Mouse (Mus musculus) urinary bladder, adult 2 months (tissue): Measurements from ENCODE around the gene Fam83f. TPM values are rescaled to one million over a fixed set of nuclear protein-coding genes. Genes with fewer than 3 reads are reported as not detected.

ENCODE experiments used
- DNase-seq: peaks from one replicate; pipeline ENCODE4 v3.0.0; 2022; ENCODE audit warnings: low spot score
- polyA plus RNA-seq: library from polyadenylated mRNA; depleted of rRNA; stranded (reverse); fragments of >200 nt; gene quantifications from 2 replicates; pipeline ENCODE4 v1.2.3, GENCODE M21; 2012; rRNA removed

Fam83f gene
- polyA plus RNA-seq = 18.5 and 19.9 TPM in 2 replicates

DNA sequence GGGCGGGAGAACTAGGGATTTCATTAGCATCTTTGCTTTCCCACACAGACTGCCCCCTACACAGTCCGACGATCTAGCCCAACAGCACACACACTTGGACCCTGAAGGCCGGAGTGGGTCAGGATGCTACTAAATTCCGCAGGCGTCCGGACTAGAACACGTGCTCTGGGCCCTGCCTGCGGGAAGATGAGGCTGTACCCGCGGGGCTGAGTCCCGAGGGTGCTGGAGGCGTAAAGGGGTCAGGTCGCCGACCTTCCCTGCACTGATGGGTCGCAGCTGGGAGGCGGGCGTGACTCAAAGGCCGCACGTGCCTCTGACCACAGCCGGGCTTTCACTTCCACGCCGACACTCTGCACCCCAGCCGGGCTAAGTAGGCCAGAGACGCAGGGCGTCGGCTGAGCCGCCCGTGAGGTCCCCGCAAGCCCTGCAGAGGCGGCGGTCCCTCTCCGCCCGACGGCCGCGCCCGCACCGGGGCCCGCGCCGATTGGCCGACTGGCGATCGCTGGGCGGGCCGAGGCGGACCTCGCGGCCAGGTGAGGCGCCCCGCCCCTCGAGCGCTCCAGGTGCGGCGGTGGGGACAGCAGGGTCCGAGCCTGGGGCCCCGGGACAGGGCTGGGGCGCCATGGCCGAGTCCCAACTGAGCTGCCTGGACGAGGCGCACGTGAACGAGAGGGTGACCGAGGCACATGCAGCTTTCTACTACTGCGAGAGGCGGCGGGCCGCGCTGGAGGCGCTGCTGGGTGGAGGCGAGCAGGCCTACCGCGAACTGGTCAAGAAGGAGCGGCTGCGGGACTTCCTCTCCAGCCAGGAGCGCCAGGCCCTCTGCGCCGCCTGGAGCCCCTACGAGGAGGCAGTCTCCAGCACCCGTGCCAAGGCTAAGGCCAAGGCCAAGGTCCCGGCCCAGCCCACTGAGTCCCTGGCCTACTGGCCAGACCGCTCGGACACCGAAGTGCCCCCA, at the start of gene Fam83f:
TSS of gene Fam83f (plus strand) at position 553 of the 958 bp plus-strand sequence.
- peak; percentile 78 for DNase-seq

DNA sequence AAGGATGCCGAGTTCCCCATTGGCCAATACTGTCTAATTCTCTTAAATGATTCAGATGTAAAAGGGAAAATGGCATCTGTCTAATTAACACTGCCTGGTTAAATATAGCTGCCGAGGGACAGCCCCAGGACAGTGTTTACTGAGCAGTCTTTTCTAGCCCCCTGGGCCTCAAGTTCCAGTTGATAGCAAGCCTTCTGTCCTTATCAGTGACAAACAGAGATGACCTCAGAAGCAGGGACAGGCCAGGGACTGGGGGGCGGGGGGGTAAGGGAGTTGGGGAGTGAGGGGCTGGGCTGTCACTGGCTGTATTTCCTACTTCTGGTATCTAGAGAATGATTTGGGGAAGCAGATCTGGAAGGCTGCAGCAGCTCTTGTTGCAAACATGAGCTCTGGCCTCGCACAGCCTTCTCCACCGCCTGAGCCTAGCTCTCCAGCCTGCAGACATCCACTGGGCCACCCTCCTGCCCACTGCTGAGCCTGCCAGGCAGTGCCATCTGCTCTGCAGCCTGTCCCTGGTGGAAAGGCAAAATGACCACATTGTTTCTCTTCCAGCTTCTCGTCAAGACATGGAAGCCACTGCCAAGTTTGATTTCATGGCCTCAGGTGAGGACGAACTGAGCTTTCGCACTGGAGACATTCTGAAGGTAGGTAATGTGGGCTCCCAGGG, 48.3 kb upstream of the Fam83f start:
- DNase-seq = no peak

DNA sequence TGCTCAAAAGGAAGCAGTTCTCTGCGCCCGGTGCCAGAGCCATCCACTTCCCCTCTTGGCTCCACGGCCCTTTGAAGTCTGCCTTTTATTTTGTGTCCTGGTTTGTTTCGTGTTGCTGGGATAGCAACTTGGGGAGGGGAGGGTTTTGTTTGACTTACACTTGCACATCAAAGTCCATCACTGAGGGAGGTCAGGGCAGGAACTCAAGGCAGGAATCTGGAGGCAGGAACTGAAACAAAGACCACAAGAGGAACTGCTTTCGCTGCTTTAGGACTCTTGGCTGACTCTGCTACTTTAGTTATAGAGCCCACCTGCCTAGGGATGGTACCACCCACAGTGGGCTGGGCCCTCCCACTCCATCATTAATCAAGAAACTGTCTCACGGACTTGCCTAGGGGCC, 45.2 kb upstream of the Fam83f start:
- no peak for DNase-seq

DNA sequence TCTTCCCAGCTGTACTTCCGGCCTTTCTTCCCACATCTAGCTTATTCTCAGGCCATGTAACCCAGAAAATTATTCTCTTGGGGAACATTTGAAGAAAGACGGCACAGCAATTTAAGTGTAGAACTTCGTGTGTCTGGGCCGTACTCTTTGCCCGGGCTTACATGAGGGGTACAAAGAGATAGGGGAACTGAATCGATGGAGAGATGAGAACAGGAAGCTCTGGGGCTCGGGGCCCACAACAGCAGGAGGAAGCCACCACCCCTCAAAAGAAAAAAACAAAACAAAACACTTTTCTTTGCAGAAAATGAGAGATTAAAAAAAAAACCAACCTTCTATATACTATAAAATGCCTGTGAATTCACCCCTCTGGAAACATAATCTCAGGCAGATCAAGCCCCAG, 41.5 kb upstream of the Fam83f start:
- no peak for DNase-seq

DNA sequence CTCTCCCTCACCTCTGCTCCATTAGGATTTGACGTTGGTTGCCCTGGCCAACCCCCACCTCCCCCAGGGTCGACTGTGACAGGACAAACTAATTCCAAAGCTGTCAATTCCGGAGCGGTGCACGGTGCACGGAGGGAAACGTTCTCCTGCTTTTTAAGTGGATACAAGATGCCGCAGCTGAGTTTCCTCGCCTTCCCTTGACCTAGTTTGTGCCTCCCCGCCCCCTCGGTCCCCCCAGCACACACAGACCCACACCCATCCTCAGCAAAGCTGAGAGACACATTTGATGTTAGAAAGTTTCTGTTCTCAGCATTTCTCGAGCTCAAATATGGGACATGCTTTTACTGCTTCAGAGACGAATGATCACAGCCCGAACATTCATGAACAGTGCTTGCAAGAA, 40.9 kb upstream of the Fam83f start:
- DNase-seq = no peak

DNA sequence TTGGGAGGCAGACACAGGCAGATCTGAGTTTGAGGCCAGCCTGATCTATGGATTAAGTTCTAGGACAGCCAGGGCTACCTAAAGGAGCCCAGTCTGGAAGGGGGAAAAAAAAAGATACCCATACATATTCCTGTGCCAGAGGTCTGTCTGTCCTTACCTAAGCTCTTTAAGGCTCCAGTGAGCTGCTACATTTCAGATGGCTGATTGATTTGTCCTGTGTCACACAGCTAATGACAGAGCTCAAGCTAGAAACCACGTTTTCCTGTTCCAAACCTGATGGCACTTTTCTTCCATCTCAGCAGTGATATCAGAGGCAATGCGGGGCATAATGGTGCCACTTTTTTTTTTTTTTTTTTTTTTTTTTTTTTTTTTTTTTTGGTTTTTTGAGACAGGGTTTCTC, 40.3 kb upstream of the Fam83f start:
- no peak for DNase-seq

DNA sequence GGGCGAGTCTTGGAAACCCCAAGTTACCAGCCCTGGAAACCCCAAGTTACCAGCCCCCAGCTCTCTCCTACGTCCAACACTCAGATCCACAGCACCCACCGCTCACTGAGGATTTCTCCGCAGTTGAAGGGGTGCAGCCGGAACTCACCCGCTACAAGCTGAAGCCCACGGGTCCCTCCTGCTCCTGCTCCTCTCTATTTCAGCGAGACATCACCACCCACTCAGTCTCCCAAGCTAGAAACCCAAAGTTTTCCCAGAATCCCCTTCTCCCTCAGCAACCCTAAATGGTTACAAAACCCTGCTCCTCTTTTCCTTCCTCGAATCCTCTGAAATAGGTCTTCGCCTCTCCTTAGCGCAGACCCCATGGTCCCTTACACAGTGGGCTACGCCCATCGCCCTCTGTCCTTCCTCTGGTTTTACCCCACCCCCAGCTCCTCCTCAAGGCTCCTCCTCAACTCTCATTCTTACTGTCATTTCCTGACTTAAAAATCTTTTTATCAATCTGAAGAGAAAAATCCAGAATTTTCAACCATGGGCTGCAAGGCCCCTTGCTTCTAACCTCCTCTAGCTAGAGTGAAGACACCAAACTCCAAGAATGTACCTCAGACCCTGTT, 39.3 kb upstream of the Fam83f start:
- no peak for DNase-seq

DNA sequence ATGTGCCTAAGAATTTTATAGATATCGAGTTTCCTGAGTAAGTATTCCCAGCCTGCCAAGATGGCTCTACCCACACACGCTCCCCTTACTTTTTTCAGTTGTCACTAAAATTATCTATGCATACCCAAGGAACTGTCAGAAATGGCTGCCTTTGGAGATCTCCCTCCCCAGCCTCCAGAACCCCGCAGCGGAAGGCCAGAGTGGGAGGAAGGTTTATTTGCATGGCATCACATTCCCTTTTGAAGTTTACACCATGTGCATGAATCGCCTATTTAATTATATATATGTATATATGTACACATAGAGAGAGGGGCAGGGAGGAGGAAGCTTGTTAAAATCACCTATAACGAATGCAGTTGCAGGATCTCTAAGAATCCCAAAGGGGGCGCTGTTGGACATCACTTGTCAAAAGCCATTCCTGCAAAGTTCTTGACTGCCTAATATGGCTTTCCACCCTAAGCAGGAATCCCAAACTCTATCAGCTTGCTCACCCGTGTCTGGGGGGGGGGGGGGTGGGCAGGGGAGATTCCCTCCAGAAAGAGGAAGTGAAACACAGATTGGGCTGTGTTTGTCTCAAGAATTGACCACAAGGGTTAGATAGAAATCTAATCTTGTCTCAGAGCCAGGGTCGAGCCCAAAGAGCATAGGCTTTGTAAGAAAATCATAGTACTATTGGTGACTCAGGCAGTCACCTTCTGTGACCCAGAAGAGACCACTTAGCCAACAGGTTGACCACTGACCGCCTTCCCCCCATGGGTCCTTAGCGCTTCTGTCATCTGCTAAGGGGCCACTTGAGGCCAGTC, 37.1 kb upstream of the Fam83f start:
- no peak for DNase-seq

DNA sequence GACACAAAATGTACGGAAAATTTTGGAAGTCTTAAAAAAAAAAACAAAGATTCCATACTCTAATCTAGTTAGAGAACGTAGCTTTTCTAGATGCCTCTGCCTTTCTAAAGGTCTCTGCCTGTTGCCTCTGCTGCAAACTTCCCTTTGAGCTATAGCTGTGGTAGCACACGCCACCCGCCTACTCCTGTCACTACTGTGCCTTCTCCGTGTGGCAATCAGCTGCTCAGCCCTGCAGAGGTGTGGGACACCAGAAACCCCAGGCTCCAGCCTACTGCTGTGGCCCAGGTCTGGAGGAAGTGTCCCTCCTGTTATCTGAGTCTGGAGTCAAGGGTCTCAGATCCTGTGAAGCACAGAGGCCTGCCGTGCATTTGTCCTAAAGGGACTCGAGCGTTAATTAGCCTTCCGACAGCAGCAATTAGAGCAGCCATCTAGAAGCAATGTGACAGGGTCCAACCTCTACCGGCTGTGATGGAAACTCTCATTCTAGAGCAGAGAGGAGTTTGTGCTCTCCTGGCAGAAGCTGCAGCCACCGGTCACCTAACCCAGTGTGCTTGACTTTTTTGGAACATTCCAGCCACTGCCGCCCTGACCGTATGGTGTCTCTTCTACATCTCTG, 34.8 kb upstream of the Fam83f start:
- DNase-seq = no peak

DNA sequence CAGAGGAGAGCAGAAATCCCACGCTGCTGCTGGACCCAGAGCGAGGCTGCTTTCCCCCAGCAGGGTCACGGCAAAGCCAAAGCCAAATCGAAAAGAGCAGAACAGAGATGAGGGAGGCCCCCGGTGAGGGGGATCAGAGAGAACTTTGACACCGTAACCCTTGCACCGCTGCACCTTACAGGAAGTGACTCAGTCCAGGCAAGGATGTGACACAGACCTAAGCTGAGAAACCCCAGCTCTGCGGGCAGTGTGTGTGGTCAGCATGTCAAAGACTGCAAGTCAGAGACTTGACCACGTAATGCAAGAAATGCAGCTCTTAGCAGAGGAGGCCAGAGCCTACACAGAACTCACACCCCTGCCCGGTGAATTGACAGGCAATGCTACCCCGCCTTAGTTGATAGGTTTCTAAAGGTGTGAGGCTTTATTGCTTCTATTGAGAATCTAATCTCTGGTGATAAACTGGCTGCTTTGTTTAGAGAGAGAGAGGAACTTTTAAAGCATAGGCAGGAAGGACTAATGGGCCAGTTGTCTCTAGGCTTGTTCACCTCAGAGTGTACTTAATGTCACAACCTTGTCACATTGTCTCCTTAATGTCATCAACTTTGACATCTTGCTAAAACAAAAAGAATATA, 32.5 kb upstream of the Fam83f start:
- no peak for DNase-seq

DNA sequence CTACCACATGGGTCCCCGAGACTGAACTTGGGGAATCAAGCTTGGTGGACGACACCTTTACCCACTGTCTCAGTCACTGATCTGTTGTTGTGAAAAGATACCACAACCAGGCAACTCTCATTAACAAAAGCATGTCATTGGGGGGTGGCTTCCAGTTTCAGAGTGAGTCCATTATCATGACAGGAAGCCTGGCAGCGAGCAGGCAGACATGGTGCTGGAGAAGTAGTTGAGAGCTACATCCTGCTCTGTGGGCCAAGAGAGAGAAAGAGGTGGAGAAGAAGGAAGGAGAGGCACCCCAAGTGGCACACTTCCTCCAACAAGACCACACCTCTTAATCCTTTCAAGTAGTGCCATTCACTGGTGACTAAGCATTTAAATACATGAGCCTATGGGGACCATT, 31.8 kb upstream of the Fam83f start:
- no peak for DNase-seq

DNA sequence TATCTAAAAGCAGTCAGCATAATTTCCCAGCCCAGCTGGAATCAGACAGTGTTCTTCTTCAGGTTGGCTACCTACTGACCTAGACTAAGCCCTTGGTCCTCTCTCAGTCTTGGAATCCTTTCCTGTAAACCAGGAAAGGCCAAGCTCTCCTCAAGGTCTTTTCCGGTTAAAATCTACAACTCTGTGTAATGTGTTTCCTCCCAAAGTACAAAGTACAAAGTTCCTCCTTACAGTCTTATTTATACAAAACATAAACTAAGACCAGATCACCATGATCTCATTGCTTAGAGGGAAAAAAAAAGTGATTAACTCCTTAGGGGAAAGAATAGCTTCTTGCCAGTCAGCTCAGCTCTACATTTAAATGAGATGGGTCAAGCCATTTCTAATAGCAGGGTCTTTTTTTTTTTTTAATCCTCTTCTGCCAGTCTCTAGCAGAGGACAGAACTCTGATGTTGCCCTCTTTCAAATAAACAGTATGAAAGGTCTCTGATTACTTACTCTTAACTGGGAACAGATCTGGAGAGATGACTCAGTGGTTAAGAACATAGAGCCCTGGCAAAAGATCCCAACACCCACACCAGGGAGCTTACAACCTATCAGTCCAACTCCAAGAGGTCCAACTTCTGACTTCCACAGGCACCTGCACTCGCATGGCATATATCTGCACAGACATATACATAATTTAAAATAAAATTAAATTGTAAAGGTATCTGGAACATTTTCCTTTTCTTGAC, 29.8 kb upstream of the Fam83f start:
- no peak for DNase-seq

DNA sequence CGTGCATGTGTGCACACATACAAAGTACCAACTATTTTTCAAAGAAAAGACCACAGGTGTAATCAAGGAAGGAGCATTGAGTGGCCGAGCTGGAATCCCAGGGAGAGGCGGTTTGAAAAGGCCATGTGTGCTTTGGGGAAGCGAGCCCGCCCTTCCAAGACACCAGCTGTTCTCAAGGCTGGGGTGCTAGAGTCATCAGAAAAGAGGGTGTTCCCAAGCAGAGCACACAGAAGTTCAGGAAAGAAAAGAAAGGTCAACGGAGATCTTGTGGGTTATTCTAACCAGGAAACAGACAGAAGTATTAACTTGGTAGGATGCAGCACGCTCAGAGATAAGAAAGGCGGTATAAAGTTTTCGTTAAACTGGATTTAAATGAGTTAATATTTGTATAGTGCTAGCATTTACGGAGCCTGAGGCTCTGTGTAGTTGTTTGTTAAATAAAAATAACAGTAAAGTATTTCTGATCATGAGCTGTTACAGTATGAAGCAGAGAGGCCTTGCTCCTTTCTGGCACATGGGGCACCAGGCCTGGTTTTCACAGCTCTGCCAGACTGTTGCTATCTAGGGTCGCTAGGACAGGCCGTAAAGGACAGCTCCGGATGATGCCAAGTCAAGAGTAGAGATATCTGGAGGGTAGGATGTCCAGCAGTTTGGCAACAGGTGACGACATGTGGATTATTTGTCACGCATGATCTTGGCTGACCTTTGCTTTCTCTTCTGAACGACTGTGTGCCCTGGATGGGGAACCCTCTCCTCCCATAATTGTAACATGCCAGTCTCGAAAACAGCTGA, 26.4 kb upstream of the Fam83f start:
- DNase-seq = no peak

DNA sequence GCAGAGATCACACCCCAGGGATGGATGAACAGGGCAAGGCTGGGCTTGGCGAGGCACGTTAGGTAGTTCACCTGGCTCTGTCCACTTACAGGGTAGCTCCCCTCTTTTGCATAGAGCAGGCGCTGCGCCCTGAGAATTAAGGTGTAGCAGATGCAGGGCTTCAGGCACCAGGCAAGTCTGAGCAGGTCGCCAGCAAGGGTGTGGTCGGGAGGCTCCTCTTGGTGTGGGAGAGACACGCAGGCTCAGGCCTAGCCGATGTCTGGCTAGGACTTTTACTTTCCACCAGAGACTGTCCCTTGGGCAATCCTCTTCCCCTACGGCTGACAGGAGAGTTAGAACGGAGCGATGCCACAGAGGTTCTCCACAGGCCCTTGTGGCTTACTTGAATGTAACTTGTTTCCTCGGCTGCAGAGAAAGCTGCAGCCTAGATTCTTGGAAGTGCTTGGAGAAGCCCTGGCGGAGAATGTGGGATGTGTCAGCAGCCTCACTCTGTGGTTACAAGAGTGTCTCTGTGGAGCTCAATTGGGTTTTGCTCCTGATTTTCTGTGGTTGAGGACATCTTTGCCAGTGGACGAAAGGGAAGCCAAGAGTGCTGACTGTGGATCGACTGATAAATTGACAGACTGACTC, 22.6 kb upstream of the Fam83f start:
- peak; percentile 31 for DNase-seq

DNA sequence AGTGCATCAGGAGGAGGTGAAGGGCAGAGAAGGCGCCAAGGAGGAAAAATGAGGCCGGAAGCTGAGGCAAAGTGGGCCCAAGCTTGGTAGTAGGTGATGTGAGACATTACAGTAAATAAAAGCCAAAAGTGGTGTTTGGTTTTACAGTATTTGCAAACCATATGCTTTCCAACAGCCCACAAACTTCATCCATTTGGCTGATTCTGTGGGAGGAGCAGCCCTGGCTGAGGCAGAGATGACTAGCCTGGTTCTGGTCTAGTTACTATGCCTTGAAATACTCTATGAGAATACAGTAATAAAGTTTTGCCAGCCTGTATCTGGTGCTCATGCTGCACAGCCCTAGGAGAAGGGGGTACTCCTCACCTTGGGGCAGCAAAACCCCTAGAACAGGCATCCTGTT, 21.2 kb upstream of the Fam83f start:
- DNase-seq = no peak

DNA sequence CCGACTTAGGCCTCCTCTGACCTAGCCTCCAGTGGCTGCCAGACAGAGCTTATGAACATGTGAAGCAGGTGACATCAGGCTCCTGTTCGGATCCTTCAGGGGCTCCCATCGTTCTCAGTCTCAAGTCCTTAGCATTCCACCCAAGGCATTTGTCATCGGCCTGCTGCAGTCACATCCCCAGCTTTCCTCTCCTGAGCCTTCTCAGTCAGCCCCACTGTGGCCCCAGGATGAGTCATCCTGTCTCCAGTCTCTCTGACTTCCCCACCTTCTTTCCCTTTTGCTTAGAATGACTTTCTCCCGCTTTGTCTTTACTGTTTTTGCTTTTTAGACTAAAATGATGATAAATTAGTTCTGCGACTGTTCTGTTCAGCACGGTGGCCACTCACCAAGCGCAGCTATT, 17.8 kb upstream of the Fam83f start:
- DNase-seq = no peak

DNA sequence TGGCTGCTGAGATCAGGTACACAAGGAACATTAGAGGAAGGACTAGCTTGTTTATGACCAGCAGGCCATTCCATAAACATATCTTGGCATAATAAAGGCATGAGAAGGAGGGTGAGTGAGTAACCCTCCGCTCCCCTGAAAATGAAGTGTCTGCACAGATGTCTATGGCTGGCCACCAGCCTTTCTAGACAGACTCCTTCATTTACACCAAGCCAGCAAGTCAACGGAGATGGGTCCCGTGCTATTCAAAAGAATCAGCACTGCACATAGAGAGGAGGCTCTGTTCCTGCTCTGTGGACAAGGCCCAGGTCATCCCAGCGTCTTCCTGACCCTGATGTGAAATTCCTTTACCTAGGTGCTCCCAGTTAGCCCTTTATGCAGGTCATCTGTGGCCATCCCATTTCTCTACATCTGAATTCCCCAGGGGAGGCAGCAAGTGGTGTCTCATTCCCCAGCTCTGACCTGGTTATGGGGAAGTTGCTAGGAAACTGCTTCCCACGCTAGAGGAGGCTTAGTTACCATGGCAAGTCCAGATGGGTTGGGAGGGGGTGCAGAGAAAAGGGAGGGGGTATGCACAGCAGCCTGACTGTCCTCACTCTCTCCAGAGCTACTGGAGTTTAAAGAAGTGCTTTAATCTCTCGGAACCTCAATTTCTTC, 12.7 kb upstream of the Fam83f start:
- DNase-seq = no peak

DNA sequence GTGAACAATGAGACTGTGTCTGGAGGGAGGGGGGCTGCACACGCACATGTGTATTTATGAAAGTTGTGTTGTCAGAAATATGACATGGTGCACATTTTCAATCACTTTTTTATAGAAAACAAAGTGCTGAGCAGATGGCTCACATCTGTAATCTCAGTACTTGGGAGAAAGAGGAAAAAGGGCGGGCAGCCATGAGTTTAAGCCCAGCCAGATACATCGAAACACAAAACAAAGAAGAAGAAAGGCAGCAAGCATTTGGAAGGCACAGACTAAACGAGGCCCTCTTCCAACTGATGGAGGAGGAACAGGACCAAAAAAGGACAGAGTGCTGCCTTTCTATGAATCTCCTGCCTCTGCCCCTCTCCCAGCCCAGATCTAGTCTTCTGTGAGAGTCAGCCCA, 10.7 kb upstream of the Fam83f start:
- no peak for DNase-seq
